Mouse (Mus musculus): ENCODE measurements around the gene Fbp1. TPM values are rescaled to one million over a fixed set of nuclear protein-coding genes. Genes with fewer than 3 reads are reported as not detected.
A peak's percentile ranks its signal among the peaks of the same experiment; 100 is the strongest.
"Not testable (repeated sequence)": the region's sequence is repeated elsewhere in the genome, so short reads cannot be mapped to it uniquely, and the experiment has no call there.

The Fbp1 gene
- 0.30 and 0.61 TPM in 2 replicates for polyA plus RNA-seq (2015; fragmentation: Nextera tagmentation; extraction: Ambion mirVana)

- Histone ChIP-seq H3K27me3 (replicated peaks) (peaks cover 26% of the 10 kb centered on the region), H3K4me2 (peak within 1 kb of the TSS; percentile 52), H3K36me3 (replicated peaks) (no peaks in the 10 kb centered on the region), H3K27ac (no peak within 1 kb of the TSS), H3K4me3 (peak within 1 kb of the TSS; percentile 30), H3K4me1 (peaks cover 9% of the 10 kb centered on the region; the same call in 1 of the 2 replicates), H3K9me3 (no peaks in the 10 kb centered on the region), H3K9ac (no peak within 1 kb of the TSS)
- WGBS, result 4% methylated on average over 29 of the region's 29 CpGs
- ATAC-seq (replicated peaks), result peak; percentile 73
Observed at GRCm38 (mm10) chr13:62887712-62888441, at the start of gene Fbp1. Gene Fbp1, minus strand, starts transcription at chr13:62888282.

DNA sequence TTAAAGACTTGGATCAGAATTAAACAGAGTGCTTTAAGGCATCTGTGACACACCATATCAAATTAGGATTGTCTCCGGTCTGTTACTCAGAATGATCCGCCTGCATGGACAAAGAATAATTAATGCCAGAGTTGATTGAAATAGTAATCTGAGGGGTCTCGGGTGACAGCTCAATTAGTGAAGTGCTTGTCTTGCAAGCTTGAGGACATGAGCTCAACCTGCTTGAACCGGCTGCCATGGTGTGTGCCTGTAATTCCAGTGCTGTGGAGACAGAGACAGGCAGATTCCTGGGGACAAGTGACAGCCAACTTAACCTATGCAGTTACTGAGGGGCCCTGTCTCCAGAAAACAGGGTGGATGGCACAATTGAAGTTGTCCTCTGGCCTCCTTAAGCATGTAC lies 44.4 kb upstream of the Fbp1 start:
- no peaks in the 10 kb centered on the region for H3K36me3 ChIP-seq (replicated peaks)
- no peak overlapping the region for H3K27ac ChIP-seq
- no peak for ATAC-seq (replicated peaks)
- H3K4me2 ChIP-seq, result no peak overlapping the region
- no peaks in the 10 kb centered on the region for H3K4me1 ChIP-seq
- H3K27me3 ChIP-seq (replicated peaks), result no peaks in the 10 kb centered on the region
- no peak overlapping the region for H3K4me3 ChIP-seq
- H3K9me3 ChIP-seq, result no peaks in the 10 kb centered on the region
- WGBS, result 40% methylated on average over 4 of the region's 4 CpGs
- no peak overlapping the region for H3K9ac ChIP-seq

DNA sequence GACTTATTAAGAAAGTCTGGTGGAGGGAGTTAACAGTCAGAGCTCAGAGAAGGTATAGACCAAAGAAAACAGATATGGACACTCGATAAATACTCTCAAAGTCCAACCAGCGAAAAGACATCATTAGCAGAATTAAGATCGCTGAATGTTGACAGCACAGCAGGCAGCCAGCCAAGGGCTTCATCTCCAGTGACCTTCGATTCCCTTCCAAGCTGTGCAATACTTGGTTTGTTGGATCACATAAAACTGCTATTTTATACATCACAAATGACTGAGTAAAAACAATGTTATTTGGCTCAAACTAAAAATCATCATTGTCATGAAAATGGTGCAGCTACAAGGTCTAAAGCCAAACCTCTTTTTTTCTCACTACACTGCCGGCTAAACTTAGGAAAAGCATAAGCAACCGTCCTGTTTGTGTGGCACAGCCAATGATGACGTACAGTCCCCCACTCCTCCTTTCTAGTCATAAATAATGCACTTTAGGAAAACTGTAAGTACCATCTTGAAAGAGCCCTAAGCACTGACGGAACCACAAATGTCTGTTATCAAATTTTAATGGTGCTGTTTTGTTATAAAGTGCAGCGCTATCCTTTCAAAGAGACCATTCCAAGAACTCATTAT lies 41.8 kb upstream of the Fbp1 start:
- H3K4me2 ChIP-seq, result no peak overlapping the region
- no peak; the same call in 1 of the 2 replicates for ATAC-seq (replicated peaks)

DNA sequence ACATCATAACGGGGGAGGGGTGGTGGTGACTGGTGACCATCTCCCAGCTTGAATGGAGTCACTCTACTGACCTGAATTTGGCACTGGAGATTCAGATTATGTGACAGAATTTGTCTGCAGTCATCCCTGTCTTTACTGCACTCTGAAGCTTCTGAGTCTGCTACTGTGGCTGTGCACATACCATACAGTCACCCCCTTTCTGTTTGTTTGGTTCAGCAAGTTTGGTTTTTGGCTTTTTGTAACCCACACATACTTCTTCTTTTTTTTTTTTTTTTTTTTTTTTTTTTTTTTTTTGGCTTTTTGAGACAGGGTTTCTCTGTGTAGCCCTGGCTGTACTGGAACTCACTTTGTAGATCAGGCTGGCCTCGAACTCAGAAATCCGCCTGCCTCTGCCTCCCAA lies 41.1 kb upstream of the Fbp1 start:
- not testable (repeated sequence) for H3K4me2 ChIP-seq, H3K27ac ChIP-seq

More for the DNA sequence above, 41.8 kb upstream of the Fbp1 start:
- Histone ChIP-seq H3K4me1 (no peaks in the 10 kb centered on the region), H3K27me3 (replicated peaks) (no peaks in the 10 kb centered on the region), H3K36me3 (replicated peaks) (no peaks in the 10 kb centered on the region), H3K9me3 (no peaks in the 10 kb centered on the region), H3K4me3 (no peak overlapping the region), H3K9ac (no peak overlapping the region), H3K27ac (no peak overlapping the region)
- WGBS, result 71% methylated on average over 9 of the region's 9 CpGs

GRCm38 (mm10) chr13:62927470-62927869 lies 39.4 kb upstream of the Fbp1 start:
- no peak overlapping the region for H3K9ac ChIP-seq
- H3K9me3 ChIP-seq, result no peaks in the 10 kb centered on the region
- no peaks in the 10 kb centered on the region for H3K4me1 ChIP-seq
- H3K4me3 ChIP-seq, result no peak overlapping the region
- no peaks in the 10 kb centered on the region for H3K36me3 ChIP-seq (replicated peaks)
- H3K4me2 ChIP-seq, result no peak overlapping the region
- ATAC-seq (replicated peaks), result no peak
- WGBS, result 81% methylated on average over 1 of the region's 1 CpGs
- no peaks in the 10 kb centered on the region for H3K27me3 ChIP-seq (replicated peaks)
- H3K27ac ChIP-seq, result no peak overlapping the region

More for the DNA sequence above, 41.1 kb upstream of the Fbp1 start:
- WGBS, result 91% methylated on average over 3 of the region's 3 CpGs
- not testable (repeated sequence) for H3K36me3 ChIP-seq (replicated peaks); H3K9ac ChIP-seq; H3K27me3 ChIP-seq (replicated peaks); H3K4me3 ChIP-seq; ATAC-seq (replicated peaks); H3K9me3 ChIP-seq; H3K4me1 ChIP-seq

DNA sequence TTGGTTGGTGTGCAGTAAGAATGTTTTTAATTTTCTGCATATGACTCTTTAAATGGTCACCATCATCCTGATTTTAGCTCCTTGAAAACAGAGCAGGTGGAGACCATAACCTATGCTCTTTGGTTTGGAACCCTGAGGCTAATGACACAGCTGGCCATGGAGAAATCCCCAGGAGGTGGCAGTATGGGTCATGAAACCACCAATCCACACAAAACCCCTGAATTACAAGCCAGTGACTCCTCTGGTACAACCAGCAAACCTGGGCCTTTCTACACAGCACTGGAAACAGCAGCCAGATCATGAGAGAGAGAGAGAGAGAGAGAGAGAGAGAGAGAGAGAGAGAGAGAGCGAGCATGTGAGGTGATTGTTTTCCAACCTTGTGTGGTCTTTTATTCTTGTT lies 38.4 kb upstream of the Fbp1 start:
- no peaks in the 10 kb centered on the region for H3K36me3 ChIP-seq (replicated peaks)
- no peaks in the 10 kb centered on the region for H3K27me3 ChIP-seq (replicated peaks)
- 0 out of 2 replicates have a peak, but pooled peaks have one; percentile 45 for ATAC-seq (replicated peaks)
- no peaks in the 10 kb centered on the region for H3K9me3 ChIP-seq
- no peaks in the 10 kb centered on the region for H3K4me1 ChIP-seq
- H3K4me3 ChIP-seq, result no peak overlapping the region
- WGBS, result 63% methylated on average over 1 of the region's 1 CpGs
- H3K9ac ChIP-seq, result no peak overlapping the region
- H3K27ac ChIP-seq, result no peak overlapping the region
- no peak overlapping the region for H3K4me2 ChIP-seq

DNA sequence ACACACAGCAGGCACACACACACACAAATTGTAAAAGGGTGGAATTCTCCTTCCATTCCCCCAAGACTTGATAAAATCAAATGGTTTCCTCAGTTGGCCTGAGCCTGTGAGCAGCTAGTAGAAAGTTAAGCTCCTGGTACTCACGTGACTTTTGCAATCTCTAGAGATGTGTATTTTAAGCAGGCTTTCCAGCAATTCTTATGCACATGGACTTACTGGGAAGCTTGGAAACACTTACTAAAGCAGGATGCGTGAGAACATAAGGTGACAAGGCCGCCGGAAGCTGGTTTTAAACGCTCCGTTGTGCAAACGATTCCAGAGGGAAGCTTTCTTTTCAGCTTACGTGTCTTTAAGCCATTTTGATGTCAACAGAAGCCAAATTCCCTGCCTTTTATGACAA lies 35.1 kb upstream of the Fbp1 start:
- no peak overlapping the region for H3K4me2 ChIP-seq
- no peaks in the 10 kb centered on the region for H3K4me1 ChIP-seq
- WGBS, result 57% methylated on average over 8 of the region's 8 CpGs
- no peak overlapping the region for H3K27ac ChIP-seq
- no peak overlapping the region for H3K9ac ChIP-seq
- no peaks in the 10 kb centered on the region for H3K27me3 ChIP-seq (replicated peaks)
- ATAC-seq (replicated peaks), result no peak
- no peak overlapping the region for H3K4me3 ChIP-seq
- no peaks in the 10 kb centered on the region for H3K9me3 ChIP-seq
- H3K36me3 ChIP-seq (replicated peaks), result no peaks in the 10 kb centered on the region

GRCm38 (mm10) chr13:62922645-62923044 lies 34.6 kb upstream of the Fbp1 start:
- ATAC-seq (replicated peaks), result no peak
- H3K27ac ChIP-seq, result no peak overlapping the region
- no peaks in the 10 kb centered on the region for H3K27me3 ChIP-seq (replicated peaks)
- no peak overlapping the region for H3K4me2 ChIP-seq
- no peaks in the 10 kb centered on the region for H3K4me1 ChIP-seq
- H3K36me3 ChIP-seq (replicated peaks), result no peaks in the 10 kb centered on the region
- H3K9me3 ChIP-seq, result no peaks in the 10 kb centered on the region
- WGBS, result 76% methylated on average over 3 of the region's 3 CpGs
- no peak overlapping the region for H3K4me3 ChIP-seq
- no peak overlapping the region for H3K9ac ChIP-seq

DNA sequence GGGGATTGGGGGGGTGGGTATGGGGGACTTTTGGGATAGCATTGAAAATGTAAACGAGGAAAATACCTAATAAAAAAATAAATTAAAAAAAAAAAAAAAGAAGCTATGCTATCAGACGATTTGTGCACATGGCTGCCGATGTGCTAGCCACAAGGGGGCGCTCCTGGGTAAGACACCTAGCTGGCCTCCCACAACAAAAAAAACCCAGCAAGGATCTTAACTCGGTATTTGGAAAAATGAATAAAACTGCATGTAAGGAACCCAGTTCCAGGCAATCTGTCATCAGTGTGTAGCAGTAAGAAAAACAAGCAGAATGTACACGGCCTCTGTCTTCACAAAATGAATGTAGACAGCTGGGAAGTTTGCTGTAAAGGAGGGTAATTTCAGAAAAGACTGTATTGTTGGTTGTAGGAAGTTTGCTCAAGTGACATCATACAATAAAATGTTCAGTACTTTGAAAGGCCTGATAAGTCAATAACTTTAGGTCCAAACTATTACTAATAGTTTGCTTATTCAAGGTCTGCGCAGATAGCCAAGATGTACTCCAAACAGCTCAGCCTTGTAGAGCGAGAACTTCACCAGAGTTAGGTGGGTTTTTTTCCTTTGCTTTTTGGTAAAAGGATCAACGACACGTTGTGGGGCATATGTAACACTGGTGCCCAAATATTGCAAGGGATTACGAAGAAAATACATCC lies 31.7 kb upstream of the Fbp1 start:
- WGBS, result 43% methylated on average over 11 of the region's 11 CpGs
- no peaks in the 10 kb centered on the region for H3K27me3 ChIP-seq (replicated peaks)
- H3K4me3 ChIP-seq, result no peak overlapping the region
- 0 out of 2 replicates have a peak, but pooled peaks have one; percentile 27 for ATAC-seq (replicated peaks)
- no peak overlapping the region for H3K27ac ChIP-seq
- no peaks in the 10 kb centered on the region for H3K4me1 ChIP-seq
- H3K36me3 ChIP-seq (replicated peaks), result no peaks in the 10 kb centered on the region
- H3K9me3 ChIP-seq, result no peaks in the 10 kb centered on the region
- H3K4me2 ChIP-seq, result no peak overlapping the region
- H3K9ac ChIP-seq, result no peak overlapping the region

- Histone ChIP-seq H3K9ac (no peak overlapping the region), H3K4me2 (no peak overlapping the region), H3K4me3 (no peak overlapping the region), H3K9me3 (no peaks in the 10 kb centered on the region), H3K4me1 (no peaks in the 10 kb centered on the region), H3K27me3 (replicated peaks) (no peaks in the 10 kb centered on the region), H3K27ac (no peak overlapping the region), H3K36me3 (replicated peaks) (no peaks in the 10 kb centered on the region)
- peak; percentile 67; the same call in 1 of the 2 replicates for ATAC-seq (replicated peaks)
- WGBS, result 51% methylated on average over 1 of the region's 1 CpGs
Observed at GRCm38 (mm10) chr13:62917416-62918110, 29.5 kb upstream of the Fbp1 start.

DNA sequence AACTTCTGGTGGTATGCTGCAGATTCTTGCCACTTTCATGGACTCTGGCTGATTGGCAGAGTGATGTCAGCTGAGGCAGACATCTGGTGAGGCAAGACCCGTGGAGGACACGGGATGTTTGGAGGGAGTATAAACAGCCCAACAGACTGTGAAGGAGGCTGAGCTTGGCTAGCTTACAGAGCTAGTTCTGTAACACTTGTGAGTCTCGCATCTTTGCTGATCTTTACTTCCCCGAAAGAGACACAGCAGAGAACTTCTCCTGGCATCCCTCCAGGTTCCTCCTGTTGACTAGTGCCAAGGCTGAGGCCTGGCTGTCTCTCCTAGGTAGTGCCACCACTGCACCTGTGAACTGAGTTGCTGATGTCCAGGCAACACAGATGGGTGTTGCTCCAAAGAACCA lies 28.6 kb upstream of the Fbp1 start:
- no peak for ATAC-seq (replicated peaks)
- H3K4me1 ChIP-seq, result no peaks in the 10 kb centered on the region
- no peaks in the 10 kb centered on the region for H3K9me3 ChIP-seq
- no peak overlapping the region for H3K9ac ChIP-seq
- H3K4me3 ChIP-seq, result no peak overlapping the region
- no peak overlapping the region for H3K27ac ChIP-seq
- 81% methylated on average over 4 of the region's 4 CpGs for WGBS
- H3K4me2 ChIP-seq, result no peak overlapping the region
- no peaks in the 10 kb centered on the region for H3K27me3 ChIP-seq (replicated peaks)
- H3K36me3 ChIP-seq (replicated peaks), result no peaks in the 10 kb centered on the region

GRCm38 (mm10) chr13:62911575-62911974 lies 23.5 kb upstream of the Fbp1 start:
- Histone ChIP-seq H3K27me3 (replicated peaks) (no peaks in the 10 kb centered on the region), H3K4me1 (no peaks in the 10 kb centered on the region), H3K27ac (no peak overlapping the region), H3K36me3 (replicated peaks) (no peaks in the 10 kb centered on the region), H3K9ac (no peak overlapping the region), H3K9me3 (no peaks in the 10 kb centered on the region), H3K4me3 (no peak overlapping the region), H3K4me2 (no peak overlapping the region)
- 86% methylated on average over 5 of the region's 5 CpGs for WGBS
- ATAC-seq (replicated peaks), result no peak

All from midbrain, embryonic 15.5 days (tissue).